Mouse (Mus musculus): ENCODE results near the gene Ctnnbl1.

Gene Ctnnbl1

GRCm38 (mm10) chr2:157821259-157821658, 84.1 kb downstream of the Ctnnbl1 start:
- no peak for DNase-seq (ENCODE audit: low spot score in 2 of 2)

GRCm38 (mm10) chr2:157823456-157823855, 86.3 kb downstream of the Ctnnbl1 start:
- no peak for DNase-seq (ENCODE audit: low spot score in 2 of 2)

GRCm38 (mm10) chr2:157824249-157824648, 87.0 kb downstream of the Ctnnbl1 start:
- DNase-seq (ENCODE audit: low spot score in 2 of 2), result no peak

- no peak for DNase-seq (ENCODE audit: low spot score in 2 of 2)
These were observed 92.9 kb downstream of the Ctnnbl1 start for GRCm38 (mm10) chr2:157830101-157830500.

GRCm38 (mm10) chr2:157830620-157831354, 93.6 kb downstream of the Ctnnbl1 start:
- DNase-seq (ENCODE audit: low spot score in 2 of 2), result no peak

GRCm38 (mm10) chr2:157837050-157837449, 99.8 kb downstream of the Ctnnbl1 start:
- no peak for DNase-seq (ENCODE audit: low spot score in 2 of 2)

GRCm38 (mm10) chr2:157838206-157838923, 101.2 kb downstream of the Ctnnbl1 start:
- DNase-seq (ENCODE audit: low spot score in 2 of 2), result no peak

- no peak for DNase-seq (ENCODE audit: low spot score in 2 of 2)
These were observed 103.5 kb downstream of the Ctnnbl1 start for GRCm38 (mm10) chr2:157840641-157841078.

GRCm38 (mm10) chr2:157841121-157841520, 103.9 kb downstream of the Ctnnbl1 start:
- DNase-seq (ENCODE audit: low spot score in 2 of 2), result no peak

- DNase-seq (ENCODE audit: low spot score in 2 of 2), result no peak
These were observed 107.5 kb downstream of the Ctnnbl1 start for GRCm38 (mm10) chr2:157844746-157845145.

GRCm38 (mm10) chr2:157845831-157846230, 108.6 kb downstream of the Ctnnbl1 start:
- DNase-seq (ENCODE audit: low spot score in 2 of 2), result no peak

- DNase-seq (ENCODE audit: low spot score in 2 of 2), result no peak
These were observed 115.9 kb downstream of the Ctnnbl1 start for GRCm38 (mm10) chr2:157853135-157853534.

GRCm38 (mm10) chr2:157855814-157856213, 118.6 kb downstream of the Ctnnbl1 start:
- no peak for DNase-seq (ENCODE audit: low spot score in 2 of 2)

GRCm38 (mm10) chr2:157857496-157857895, 120.3 kb downstream of the Ctnnbl1 start:
- no peak for DNase-seq (ENCODE audit: low spot score in 2 of 2)

- no peak for DNase-seq (ENCODE audit: low spot score in 2 of 2)
These were observed 121.1 kb downstream of the Ctnnbl1 start for GRCm38 (mm10) chr2:157858317-157858716.

GRCm38 (mm10) chr2:157859046-157859701, 122.0 kb downstream of the Ctnnbl1 start:
- peak in 1 of 2 experiments; percentile 36 for DNase-seq (ENCODE audit: low spot score in 2 of 2)

- no peak for DNase-seq (ENCODE audit: low spot score in 2 of 2)
These were observed 124.2 kb downstream of the Ctnnbl1 start for GRCm38 (mm10) chr2:157861273-157861944.

- no peak for DNase-seq (ENCODE audit: low spot score in 2 of 2)
These were observed 125.1 kb downstream of the Ctnnbl1 start for GRCm38 (mm10) chr2:157862306-157862705.

GRCm38 (mm10) chr2:157867126-157867525, 129.9 kb downstream of the Ctnnbl1 start:
- no peak for DNase-seq (ENCODE audit: low spot score in 2 of 2)

GRCm38 (mm10) chr2:157870247-157870646, 133.0 kb downstream of the Ctnnbl1 start:
- DNase-seq (ENCODE audit: low spot score in 2 of 2), result no peak

GRCm38 (mm10) chr2:157873223-157873622, 136.0 kb downstream of the Ctnnbl1 start:
- DNase-seq (ENCODE audit: low spot score in 2 of 2), result peak in 1 of 2 experiments; percentile 52

- DNase-seq (ENCODE audit: low spot score in 2 of 2), result no peak
These were observed 136.5 kb downstream of the Ctnnbl1 start for GRCm38 (mm10) chr2:157873691-157874090.

Data from left cerebral cortex, adult 9 months (tissue).